Mouse (Mus musculus) limb, embryonic 15.5 days (tissue): ENCODE results near the gene Gm12248. TPM values are rescaled to one million over a fixed set of nuclear protein-coding genes. Genes with fewer than 3 reads are reported as not detected.

Experiments
- polyA plus RNA-seq: library from polyadenylated mRNA; unstranded; fragments of >200 nt; fragmentation: Nextera tagmentation; extraction: Ambion mirVana; gene quantifications from 2 replicates; pipeline ENCODE4 v1.2.1, GENCODE M21; 2015

Gene Gm12248
- polyA plus RNA-seq, 1 experiment from 2014 or later, result not detected

Other genes starting within 250 kb of the Gm12248 start
- 16.6 and 18.6 TPM in 2 replicates for gene Larp1, start 84.1 kb downstream of the Gm12248 start, polyA plus RNA-seq
- gene Cnot8, start 11.0 kb upstream of the Gm12248 start, polyA plus RNA-seq, result 90.9 and 97.2 TPM in 2 replicates
- gene Gemin5, start 75.4 kb upstream of the Gm12248 start, polyA plus RNA-seq, result 14.7 and 17.4 TPM in 2 replicates
- 110 and 111 TPM in 2 replicates for gene Mrpl22, start 78.5 kb upstream of the Gm12248 start, polyA plus RNA-seq
- 6.6 and 12.8 TPM in 2 replicates for gene Igtp, start 106.4 kb upstream of the Gm12248 start, polyA plus RNA-seq
- 2.6 and 6.1 TPM in 2 replicates for gene Irgm2, start 106.5 kb upstream of the Gm12248 start, polyA plus RNA-seq
- gene 4930438A08Rik, start 181.7 kb upstream of the Gm12248 start, polyA plus RNA-seq, result 2.5 and 2.8 TPM in 2 replicates
- 33.3 and 36.4 TPM in 2 replicates for gene Zfp692, start 213.9 kb upstream of the Gm12248 start, polyA plus RNA-seq
- 42.3 and 43.2 TPM in 2 replicates for gene Zfp672, start 237.2 kb upstream of the Gm12248 start, polyA plus RNA-seq
- gene Sh3bp5l, start 237.6 kb upstream of the Gm12248 start, polyA plus RNA-seq, result 36.8 and 39.9 TPM in 2 replicates